Mouse (Mus musculus) bone marrow, adult 2 months (tissue): ENCODE results near the gene Ppp1r15b.

Experiments used
- CTCF ChIP-seq: fragments of 200-500 bp; IDR thresholded peaks from 2 replicates; pipeline ENCODE4 v1.5.1; 2011; ENCODE audit warnings: low read length, control low read depth; ENCODE audit not compliant: control insufficient read depth, insufficient read depth
- POLR2A ChIP-seq: fragments of 200-500 bp; IDR thresholded peaks from 2 replicates; pipeline ENCODE4 v1.6.1; 2011; ENCODE audit warnings: low read depth, mild to moderate bottlenecking, control low read depth, low read length, borderline replicate concordance; ENCODE audit not compliant: control insufficient read depth

DNA sequence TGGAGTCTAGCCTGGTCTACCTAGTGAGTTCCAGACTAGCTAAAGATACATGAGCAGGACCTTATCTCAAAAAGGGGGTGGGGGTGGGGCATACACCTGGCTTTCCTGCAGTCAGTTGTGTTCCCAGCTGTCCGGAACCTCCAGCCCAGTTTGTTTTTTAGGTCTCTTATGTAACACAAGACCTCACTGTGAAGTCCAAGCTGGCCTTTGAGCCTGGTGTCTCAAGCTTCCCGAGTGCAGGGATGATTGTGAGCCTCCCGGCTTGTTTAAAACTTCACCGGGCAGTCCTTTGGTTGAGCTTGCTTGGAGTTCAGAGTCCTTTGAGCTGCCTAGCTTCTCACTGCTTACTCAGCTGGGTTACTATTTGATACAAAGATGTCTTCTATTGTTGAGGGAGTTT, 3.1 kb downstream of the Ppp1r15b start:
- no peak for TF ChIP-seq POLR2A
- no peak for TF ChIP-seq CTCF
